Mouse (Mus musculus): ENCODE measurements around the gene Fzd9.

Gene Fzd9

DNA sequence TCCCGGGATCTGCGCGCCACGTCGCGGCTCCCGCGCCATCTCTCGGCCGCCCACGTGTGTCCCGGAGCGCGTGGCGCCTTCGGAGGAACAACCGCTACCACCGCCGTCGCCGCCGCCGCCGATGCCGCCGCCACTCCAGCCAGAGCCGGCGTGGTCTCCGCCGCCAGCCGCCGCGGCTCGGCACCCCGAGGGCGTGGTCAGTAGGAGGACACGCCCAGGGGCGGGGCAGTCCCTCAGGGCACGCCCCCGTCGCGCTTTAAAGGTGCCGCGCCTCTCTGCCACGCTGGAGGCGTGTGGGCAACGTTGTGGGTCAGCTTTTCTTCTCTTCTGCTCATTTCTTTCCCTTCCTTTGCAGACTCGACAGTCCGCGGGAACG, at the start of gene Fzd9:
Fzd9 (minus strand) TSS at position 152 of the 376 bp plus-strand sequence.
- DNase-seq: peak; percentile 92

DNA sequence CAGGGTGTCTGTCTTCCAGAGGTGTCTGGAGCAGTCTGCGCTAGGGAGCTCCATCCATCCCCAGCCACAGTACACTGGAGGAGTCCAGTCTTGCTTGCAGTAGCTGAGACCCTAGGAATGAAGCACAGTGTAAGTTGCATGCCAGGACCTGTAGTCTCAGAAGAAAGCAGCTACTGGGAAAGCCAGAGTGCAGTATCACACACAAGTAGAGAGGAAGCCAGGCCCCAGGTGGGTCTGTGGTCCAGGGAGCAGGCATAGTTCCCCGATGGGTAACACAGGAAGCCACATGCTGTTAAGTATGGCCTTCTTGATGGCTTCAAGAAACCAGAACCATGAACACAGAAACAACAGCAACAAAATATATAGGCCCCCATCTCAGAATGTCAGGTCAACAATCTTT, 41.0 kb upstream of the Fzd9 start:
- DNase-seq: no peak

DNA sequence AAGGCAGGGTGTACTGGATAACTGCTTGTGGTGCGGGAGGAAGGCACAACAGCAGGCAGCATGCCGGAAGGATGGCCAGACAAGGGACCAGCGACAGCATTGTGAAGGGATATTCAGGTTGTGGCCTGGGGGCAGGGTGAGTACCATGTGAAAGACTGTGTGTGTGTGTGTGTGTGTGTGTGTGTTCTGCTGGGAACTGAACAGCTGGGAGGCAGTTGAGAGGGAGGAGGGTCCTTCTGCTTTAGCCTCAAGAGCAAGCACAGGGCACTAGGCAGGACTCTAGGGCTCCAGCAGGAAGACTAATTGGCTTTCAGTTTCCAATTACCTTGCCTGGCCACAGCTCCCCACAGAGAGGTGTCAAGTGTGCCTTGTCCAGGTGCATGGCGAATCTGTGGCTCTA, 40.2 kb upstream of the Fzd9 start:
- DNase-seq: no peak

DNA sequence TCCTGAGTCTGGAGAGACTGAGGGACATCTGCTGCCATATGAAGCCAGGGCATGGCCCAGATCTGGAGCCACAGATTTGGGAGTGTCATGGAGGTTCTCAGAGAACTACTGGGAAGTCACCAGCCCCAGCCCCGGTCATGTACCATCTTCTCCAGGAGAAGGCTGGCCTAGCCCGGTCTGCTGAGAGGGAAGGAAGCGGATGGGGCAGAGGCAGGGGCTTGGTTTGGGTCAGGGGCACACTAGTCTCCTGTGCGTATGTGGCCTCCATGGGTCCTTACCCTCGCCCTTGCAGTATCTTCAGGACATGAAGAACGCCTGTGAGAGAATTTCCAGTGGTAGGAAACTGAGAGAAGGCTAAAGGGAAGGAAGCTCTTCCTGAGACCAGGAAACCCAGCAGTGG, 39.7 kb upstream of the Fzd9 start:
- DNase-seq: no peak

DNA sequence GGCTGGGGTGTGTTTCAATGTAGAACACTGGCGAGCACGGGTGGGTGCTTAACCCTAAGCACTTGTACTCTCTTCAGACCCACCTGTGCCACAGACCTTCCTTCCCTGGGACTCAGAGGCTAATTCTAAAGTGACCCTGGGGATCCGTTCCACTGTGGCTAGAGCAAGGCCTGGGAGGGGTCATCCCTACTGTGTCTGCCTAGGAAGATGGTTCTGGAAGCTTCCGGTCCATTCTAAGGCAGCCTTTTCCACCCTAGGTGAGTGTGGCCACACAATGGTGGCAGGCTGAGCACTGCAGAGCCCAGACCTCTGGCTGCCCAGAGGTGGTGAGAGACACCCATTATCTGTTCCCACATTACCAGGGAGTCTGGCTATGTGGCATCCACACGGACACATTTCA, 35.9 kb upstream of the Fzd9 start:
- no peak for DNase-seq

DNA sequence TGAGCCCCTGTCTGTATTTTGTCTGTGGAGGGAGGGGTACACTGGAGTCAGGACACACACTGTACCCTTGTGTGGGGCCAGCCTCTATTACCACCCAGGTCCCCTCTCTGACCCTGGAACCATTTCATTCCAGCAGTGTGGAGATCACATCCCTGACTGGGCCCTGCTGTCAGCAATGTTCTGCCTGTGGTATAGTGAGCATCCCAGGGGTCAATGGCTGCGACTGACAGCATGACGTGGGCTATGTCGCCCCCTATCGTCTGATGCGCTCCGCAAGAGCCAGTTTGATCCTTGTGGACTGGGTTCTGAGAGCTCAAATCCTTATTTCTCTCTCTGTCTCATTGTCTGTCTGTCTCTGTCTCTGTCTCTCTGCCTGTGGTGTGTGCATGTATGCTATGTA, 35.2 kb upstream of the Fzd9 start:
- peak; percentile 83 for DNase-seq

DNA sequence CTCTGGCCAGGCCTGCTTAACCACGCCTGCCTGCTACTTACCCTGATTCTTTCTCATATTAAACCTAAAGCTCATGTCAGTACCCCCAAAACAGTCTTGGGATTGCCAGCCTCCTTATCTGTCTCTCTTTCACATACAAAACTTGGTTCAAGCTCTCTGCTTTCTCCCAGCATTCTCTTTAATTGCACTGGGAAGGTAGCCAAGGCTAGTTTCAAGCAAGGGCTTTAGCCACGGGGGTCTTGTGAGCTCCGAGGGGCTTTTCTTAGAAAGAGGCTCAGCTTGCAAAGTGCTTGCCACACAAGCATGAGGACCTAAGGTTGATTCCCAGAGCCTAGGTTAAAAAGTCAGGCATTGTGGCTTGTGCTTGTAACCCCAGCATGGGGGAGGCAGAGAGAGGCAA, 34.2 kb upstream of the Fzd9 start:
- no peak for DNase-seq

DNA sequence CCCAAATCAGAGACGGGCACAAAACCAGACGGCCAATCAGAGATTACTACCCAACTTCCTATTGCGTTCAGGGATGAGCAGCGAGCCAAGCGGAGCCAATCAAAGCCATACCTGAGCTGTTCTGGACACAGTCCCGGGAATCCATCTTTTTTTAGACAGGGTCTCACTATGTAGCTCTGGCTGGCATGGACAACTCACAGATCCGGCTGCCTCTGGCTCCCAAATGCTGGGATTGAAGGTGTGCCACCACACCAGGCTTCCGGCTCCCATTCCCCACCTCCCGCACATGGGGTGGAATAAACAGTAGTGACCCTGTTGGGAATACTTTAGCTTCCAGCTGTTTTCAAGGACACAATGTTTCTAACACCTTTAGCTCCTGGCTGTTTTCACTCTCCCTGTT, 29.2 kb upstream of the Fzd9 start:
- DNase-seq: no peak

DNA sequence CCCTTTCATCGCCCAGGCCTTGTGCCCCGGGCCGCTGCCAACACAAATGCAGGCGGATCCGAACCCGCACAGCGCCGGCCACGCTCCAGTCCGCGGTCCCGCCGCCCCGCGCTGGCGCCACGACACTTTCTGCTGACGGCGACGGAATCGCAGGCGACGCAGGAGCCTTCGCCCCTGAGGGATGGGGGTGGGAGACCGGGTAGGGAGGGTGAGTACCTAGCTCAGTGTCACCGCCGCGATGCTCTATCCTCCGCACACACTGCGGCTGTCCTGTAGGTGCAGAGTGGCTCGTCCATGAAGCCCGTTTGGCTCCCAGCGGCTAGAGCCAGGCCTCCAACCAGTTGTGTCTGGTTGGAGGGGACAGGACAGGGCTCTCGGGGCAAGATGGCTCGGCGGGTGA, 25.6 kb upstream of the Fzd9 start:
- no peak for DNase-seq

DNA sequence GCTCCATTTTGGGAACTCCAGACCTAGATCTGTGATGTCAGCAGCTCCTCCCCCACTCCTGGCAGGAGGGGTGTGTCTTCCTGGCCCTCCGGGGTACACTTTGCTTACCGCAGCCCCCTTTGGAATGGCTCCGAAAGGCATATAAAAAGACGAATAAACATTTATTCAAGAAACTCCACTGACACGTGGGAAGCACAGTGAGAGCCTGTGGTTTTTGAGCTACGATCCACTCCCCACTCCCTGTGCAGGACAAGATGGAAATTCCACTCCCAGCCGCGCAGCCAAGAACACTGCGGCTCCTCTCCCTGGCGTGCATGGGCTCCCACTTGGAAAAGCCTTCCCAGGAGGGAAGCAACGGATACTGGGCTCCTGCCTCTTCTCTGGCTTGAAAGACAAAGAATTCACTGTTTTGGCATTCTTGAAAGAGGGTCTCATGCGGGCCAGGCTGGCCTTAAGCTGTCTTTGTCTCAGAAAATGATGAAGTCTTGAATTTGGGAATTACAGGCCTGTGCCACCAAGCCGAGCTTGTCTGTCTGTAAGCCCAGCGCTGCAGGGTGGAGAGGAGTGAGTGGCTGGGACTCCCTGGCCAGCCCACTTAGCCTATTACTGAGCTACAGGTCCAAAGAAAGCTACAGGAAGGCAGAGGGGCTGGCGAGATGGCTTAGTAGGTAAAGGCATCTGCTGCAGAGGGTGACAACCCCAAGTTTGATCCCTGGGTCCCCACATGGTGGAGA, 23.8 kb upstream of the Fzd9 start:
- no peak for DNase-seq

DNA sequence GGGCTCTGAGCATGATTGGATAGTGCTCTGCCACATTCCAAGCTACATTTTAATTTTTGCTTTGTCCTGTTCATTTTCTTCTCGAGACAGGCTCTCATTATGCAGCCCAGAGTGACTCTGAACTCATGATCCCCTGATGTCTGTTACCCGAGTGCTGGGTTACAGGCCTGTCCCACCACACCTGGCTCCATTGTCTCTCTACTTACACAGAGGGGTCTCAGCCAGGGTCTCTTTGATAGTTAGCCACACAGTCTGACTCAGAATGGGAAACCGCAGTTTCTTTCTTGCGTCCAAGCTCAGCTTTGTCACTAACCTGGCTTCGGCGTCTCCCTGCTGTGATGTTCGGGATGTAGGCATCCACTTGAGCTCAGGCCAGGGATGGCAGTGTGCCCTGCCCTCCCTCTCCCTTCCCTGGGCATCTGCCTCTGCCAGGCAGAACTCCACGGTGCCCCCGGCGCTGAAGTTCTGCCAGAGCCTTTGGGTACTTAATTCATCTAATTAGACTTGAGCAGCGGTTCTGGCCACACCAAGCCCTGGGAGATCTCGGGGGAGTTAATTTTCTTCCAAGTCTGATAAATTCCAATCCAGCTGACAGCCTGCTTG, 20.6 kb upstream of the Fzd9 start:
- no peak for DNase-seq

DNA sequence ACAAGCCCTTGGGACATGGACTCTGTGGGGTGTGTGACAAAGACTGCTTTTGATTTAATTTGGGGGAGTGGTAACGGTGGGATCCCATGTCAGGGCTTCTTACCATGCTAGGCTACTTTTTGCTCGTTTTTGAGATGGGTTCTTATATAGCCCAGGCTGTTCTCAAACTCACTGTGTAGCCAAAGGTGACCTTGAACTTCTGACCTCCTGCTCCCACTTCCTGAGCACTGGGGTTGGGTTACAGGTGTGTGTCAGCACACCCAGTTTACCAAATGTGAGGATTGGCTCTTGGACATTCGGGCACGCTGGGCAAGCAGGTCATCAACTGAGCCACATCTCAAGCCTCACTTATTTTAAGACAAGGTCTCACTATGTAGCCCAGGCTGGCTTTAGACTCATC, 19.3 kb upstream of the Fzd9 start:
- no peak for DNase-seq

DNA sequence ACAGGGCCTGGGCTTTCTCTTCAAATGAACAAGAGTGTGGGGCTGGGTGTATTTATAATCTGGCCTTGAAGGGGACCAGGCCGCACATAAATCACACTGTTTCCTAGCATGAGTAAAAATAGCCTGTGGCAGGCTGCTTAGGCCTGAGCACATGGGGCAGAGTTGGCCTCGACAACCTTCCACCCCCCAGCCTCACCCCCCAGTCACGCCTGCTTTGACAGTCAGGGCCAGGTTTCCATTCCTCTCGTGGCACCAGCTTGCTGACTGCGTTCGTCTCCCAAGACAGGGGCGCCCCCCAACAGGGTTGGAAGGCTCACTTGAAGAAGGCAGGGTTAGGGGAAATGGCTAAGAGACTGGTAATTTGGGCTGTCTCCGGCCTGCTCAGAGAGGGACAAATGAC, 18.4 kb upstream of the Fzd9 start:
- DNase-seq: no peak

DNA sequence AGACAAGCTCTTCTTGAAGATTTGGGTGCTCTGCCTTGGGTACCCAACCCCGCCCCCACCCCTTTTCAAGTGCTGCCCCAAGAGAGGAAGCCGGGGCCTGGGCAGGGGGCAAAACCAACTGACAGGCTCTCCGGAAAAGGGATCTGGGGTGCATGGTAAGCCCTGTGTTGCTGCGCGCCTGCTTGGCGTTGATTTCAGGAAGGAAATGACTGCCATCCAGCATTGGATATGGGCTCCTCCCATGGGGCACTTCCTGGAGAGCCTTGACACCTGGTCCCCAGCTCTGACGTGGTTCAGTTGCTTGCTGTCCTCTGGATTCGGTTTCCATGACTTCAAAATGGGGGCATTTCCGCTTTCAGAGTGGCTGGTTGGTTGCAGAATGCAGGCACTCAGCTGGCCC, 13.5 kb upstream of the Fzd9 start:
- DNase-seq: peak; percentile 37

DNA sequence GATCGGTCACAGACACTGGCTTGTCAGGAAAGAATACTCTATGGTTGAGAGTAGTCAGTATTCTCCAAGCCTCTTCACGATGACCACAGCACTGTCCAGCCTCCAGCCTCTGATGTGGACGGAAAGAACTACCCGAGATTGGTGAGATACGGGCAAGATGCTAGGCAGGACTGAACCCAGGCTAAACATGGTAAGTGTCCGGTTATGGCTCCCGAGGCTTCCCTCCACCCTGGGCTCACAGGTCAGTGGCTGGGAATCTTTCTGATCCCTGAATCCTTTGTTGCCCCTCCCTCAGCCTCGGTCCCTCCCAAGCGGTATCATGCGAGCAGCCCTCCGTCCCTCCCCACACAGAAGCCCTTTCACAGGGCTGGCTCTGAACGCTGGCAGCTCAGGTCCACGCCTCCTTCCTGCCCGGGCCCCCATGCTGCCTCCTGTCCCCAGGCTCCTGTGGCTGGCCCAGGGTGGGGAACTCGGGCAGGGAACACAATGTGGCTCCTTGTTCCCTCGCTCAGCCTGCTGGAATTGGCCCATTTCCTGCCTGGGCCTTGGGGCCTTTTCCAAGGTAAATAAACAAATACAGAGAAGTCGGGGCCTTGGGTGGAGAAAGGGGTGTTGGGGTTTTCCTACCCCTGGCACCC, 13.0 kb upstream of the Fzd9 start:
- DNase-seq: peak; percentile 61

DNA sequence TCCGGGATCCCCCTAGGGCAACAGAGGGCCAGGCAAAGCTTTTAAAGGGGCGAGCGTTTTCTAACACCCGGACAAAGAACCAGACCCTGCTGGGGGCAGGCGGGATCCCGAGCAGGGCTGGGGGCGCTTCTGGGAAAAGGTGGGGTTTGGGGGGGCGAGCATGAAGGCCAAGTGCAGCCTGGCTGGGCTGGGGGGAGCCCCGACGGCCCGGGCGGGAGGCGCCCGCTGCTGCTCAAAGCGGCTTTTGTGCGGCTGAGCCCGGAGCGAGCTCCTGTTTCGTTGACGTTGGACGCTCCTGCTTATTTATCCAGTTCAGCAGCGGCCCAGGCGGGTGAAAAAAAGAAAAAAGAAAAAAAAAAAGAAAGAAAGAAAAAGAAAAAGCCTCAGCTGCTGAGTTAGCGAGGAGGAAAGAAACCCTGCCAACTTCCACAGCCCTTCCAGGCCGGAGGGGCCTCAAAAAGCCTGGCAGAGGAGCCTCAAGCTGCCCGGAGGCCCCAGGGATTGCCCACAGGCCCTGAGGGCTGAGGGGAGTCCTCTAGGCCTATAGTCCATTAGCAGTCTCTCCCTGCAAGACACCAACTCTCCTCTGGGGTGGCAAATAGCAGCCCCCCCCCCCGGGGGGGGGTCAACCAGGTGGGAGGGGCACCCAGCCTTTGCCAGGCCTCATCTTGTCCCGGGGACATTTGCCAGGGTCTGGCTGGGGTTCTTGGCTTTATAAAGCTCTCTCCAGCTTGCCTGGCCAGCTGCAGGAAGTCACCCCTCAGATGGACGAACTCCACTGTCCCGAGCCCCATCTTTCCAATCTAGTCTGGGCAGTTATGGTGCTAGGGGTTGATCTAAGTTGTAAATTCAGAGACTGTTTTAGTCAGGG, 7.5 kb upstream of the Fzd9 start:
- no peak for DNase-seq

DNA sequence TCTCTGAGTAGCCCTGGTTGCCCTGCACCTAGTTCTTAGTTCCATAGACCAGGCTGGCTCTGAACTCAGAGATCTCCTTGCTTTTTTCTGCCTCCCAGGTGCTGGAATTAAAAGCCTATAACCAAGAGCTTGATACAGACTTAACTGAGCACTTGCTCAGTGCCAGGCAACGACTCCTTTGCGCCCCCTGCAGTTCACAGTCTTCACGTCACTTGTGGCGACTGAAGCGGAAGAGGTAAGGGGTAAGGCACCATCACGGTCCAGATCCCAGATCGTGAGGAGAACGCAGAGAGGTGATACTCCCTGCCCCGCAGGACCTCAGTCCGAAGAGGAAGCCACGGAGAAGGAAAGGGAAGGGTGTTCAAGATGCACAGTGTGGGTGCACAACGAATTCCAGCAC, 6.5 kb upstream of the Fzd9 start:
- DNase-seq: no peak

DNA sequence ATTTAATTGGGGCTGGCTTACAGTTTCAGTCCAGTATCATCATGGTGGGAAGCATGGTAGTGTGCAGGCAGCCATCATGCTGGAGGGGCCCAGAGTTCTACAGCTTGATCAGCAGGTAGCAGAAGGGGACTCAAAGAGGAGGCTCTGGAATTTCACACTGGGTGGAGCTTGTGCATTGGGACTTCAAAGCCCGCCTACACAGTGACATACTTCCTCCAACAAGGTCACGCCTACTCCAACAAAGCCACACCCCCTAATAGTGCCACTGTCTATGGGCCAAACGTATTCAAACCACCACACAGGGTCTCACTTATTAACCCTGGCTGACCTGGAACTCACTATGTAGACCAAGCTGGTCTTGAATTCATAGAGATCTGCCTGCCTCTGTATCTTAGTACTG, 5.1 kb upstream of the Fzd9 start:
- DNase-seq: no peak

DNA sequence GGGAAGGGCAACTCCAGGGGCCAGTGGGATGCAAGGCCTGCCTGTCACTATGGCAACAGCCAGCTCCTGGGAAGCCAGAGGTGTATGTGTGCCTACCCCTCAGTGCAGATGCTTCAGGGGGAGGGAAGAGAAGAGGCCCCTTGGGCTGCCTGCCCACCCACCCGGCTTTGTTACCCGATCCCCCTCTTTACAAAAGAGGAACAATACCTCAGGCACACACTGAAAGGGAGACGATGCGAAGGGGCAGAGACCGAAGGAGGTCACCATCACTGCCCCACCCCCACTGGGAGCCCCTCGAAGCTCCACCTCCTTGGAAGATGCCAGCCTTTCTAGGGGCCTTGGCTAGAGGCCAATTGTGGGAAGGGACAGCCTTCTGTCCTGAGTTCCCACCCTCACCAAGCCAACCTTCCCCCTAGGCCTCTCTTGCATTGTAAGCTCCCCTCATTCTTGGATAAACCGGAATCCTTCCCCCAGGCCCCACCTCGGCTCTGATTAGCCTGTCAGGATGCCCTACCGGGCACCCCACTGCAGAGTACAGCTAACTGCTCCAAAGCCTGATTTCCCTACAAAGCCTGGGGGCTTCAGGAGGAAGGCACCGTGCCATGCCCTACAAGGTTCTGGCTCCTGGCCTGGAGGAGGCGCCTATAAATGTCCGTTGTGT, 2.8 kb upstream of the Fzd9 start:
- DNase-seq: no peak

DNA sequence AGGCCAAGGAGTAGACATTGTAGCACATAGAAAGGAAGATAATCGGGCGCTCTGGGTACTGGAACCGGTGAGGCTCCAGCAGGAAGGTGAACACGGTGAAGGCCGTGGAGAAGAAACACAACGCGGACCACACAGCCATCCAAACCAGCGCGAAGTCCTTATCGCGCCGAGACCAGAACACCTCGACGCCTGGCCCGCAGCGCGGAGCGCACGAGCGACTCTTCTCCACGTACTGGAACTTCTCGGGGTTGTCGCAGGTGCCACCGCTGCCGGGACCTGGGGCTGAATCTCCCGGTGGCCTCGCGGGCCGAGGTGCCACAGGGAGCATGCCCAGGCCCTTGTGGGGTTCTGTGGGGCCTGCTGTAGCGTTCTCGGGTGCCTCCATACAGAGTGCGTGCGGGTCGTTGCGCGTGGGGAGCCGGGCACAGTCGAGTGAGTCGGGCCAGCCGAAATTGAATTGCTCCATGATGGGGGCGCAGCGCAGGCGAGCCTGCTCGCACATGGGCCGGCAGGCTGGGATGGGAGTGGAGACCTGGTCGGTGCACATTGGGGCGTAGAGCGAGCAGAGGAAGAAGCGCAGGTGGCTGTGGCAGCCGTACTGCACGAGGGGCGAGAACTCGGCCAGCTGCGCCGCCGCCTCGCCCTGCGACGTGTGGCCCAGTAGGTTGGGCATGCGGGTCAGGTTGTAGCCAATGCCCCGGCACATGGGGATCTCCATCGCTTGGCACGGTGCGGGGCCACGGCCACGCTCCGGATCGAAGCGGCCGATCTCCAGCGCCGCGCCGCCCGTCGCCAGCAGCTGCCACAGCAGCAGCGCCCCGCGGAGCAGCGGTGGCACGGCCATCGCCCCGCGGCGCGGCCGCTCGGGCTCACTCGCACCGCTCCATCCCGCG, 598 bp downstream of the Fzd9 start:
- DNase-seq: peak; percentile 24

DNA sequence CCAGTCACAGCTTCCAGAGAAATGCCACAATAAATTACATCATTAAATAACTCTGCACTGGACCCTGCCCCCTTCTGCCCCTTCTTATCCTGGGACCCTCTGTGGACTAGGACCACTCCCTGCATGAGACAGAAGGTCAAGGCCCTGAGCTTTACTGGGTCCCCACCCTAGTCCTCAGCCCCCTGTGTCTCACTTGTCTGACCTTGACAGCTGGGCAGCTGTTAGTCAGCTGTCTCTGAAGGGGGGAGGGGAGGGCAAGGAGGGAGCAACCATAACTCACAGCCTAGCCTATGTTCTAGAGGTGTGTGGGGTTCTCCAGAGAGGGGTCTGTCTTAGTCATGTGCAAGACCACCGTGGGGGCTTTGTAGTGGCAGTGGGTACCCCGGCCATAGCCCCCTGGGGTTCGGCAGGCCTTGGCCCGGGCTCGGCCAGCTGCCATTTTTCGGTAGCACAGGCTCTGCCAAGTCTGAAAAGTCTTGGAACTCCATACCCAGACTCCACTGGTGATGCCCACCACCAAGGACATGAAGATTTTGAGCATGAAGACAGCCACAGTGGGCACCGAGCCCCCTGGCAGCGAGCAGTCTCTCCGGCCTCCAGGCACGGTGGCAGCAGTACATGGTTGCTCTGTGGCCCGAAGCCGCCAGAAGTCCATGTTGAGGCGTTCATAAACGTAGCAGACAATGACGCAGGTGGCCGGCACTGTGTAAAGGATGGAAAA, 1.9 kb downstream of the Fzd9 start:
- no peak for DNase-seq

Measured in kidney, postnatal 14 days (tissue).